ENCODE assay signal across 8 mouse cellular contexts in the genomic region with DNA sequence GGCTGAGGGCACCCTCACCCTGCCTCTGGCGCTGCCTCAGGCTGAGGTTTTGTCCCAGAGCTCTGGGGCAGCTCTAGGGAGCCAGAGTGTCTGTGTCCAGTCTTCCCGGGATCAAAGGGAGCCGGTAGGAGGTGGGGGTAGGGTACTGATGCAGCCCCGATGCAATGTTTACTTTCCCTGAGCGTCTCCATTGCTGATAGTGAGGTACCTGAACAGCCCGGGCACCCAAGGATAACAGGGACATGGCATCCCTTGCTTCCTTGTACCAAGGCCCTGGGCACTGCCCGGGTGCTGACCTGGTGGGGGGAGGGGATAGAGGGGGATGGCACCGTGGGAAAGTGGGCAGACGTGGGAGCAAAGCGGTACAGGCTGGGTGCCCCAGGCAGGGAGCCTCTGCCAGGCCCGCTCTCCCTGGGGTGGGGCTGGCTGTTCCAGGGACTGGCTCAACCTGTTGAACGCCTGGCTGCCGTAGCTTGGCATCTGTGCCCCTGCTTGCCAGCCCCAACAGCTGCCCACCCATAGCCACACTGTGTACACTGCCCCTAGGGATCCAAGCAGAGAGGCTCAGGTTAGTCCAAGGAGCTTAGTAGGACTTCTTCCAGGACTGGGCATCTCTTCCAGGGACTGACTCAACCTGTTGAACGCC. TPM values are rescaled to one million over a fixed set of nuclear protein-coding genes. Genes with fewer than 3 reads are reported as not detected.
A peak's percentile ranks its signal among the peaks of the same experiment; 100 is the strongest.
DNase-seq lines count a peak whose midpoint lies in the region; ATAC-seq lines count a peak whose summit lies in the region.

No protein-coding gene starts in this region.

- no peak for ATAC-seq in neural tube, embryonic 11.5 days (ENCODE audit: insufficient read depth, low FRiP score, low TSS enrichment)
- ATAC-seq in hindbrain, embryonic 16.5 days, result no peak
- no peak for ATAC-seq in liver, embryonic 13.5 days (ENCODE audit: low read depth)
- no peak for ATAC-seq in stomach, embryonic 14.5 days (ENCODE audit: insufficient number of reproducible peaks, insufficient read depth, low FRiP score, low read depth)

- H3K9ac ChIP-seq in neural tube, embryonic 11.5 days (ENCODE audit: low read length), result no peak overlapping the region
- peak overlapping the region; percentile 98 for H3K9ac ChIP-seq in hindbrain, embryonic 16.5 days (ENCODE audit: low read depth, low read length)
- peak overlapping the region; percentile 40; the same call in 1 of the 2 replicates for H3K9ac ChIP-seq in liver, embryonic 13.5 days
- H3K9ac ChIP-seq in stomach, embryonic 14.5 days (replicated peaks; ENCODE audit: low read depth, low read length), result peak overlapping the region; percentile 18

- H3K4me2 ChIP-seq in neural tube, embryonic 11.5 days (ENCODE audit: low read depth), result peak overlapping the region; percentile 28; the same call in 1 of the 2 replicates
- peak overlapping the region; percentile 82 for H3K4me2 ChIP-seq in hindbrain, embryonic 16.5 days (ENCODE audit: low read length)
- peak overlapping the region; percentile 77 for H3K4me2 ChIP-seq in liver, embryonic 13.5 days
- peak overlapping the region; percentile 76 for H3K4me2 ChIP-seq in stomach, embryonic 14.5 days (replicated peaks; ENCODE audit: low read depth, low read length)

- no peak for DNase-seq in neural tube, embryonic 11.5 days (ENCODE audit: low spot score)
- DNase-seq in neural tube, embryonic 10.5 days (ENCODE audit: extremely low spot score, low spot score), result no peak
- DNase-seq in forebrain, embryonic 10.5 days (ENCODE audit: extremely low spot score, low spot score), result no peak
- no peak for DNase-seq in liver, embryonic 13.5 days
- DNase-seq in thymus, postnatal 25 days, result no peak
- no peak for DNase-seq in ovary, adult 18-20 months (ENCODE audit: low spot score)

- H3K36me3 ChIP-seq in neural tube, embryonic 11.5 days (ENCODE audit: control insufficient read depth, insufficient read depth, low read length), result no peaks in the 10 kb centered on the region
- H3K36me3 ChIP-seq in forebrain, embryonic 10.5 days (replicated peaks), result peaks cover 8% of the 10 kb centered on the region
- H3K36me3 ChIP-seq in hindbrain, embryonic 16.5 days (ENCODE audit: control insufficient read depth, insufficient read depth, low read length), result no peaks in the 10 kb centered on the region
- H3K36me3 ChIP-seq in liver, embryonic 13.5 days, result no peaks in the 10 kb centered on the region
- no peaks in the 10 kb centered on the region for H3K36me3 ChIP-seq in stomach, embryonic 14.5 days (ENCODE audit: control insufficient read depth, insufficient read depth, low read length)

- no peak overlapping the region for H3K4me3 ChIP-seq in neural tube, embryonic 11.5 days (ENCODE audit: low read depth, low read length)
- peak overlapping the region; percentile 98 for H3K4me3 ChIP-seq in forebrain, embryonic 10.5 days
- H3K4me3 ChIP-seq in hindbrain, embryonic 16.5 days (ENCODE audit: low read length), result peak overlapping the region; percentile 91
- H3K4me3 ChIP-seq in liver, embryonic 13.5 days (replicated peaks), result peak overlapping the region; percentile 72
- H3K4me3 ChIP-seq in stomach, embryonic 14.5 days (ENCODE audit: low read depth, low read length), result peak overlapping the region; percentile 84

- H3K4me1 ChIP-seq in neural tube, embryonic 11.5 days (ENCODE audit: control insufficient read depth, insufficient read depth, low read length), result peaks cover 74% of the 10 kb centered on the region
- H3K4me1 ChIP-seq in forebrain, embryonic 10.5 days, result peaks cover 81% of the 10 kb centered on the region
- H3K4me1 ChIP-seq in hindbrain, embryonic 16.5 days (ENCODE audit: control insufficient read depth, insufficient read depth, low read depth, low read length), result peaks cover 68% of the 10 kb centered on the region
- peaks cover 78% of the 10 kb centered on the region for H3K4me1 ChIP-seq in liver, embryonic 13.5 days (replicated peaks)
- peaks cover 66% of the 10 kb centered on the region for H3K4me1 ChIP-seq in stomach, embryonic 14.5 days (ENCODE audit: control insufficient read depth, insufficient read depth, low read length)

- H3K27ac ChIP-seq in neural tube, embryonic 11.5 days (ENCODE audit: low read depth, low read length), result no peak overlapping the region
- H3K27ac ChIP-seq in forebrain, embryonic 10.5 days, result peak overlapping the region; percentile 86
- H3K27ac ChIP-seq in hindbrain, embryonic 16.5 days (ENCODE audit: low read depth, low read length), result peak overlapping the region; percentile 39; the same call in 1 of the 2 replicates
- peak overlapping the region; percentile 56 for H3K27ac ChIP-seq in liver, embryonic 13.5 days
- peak overlapping the region; percentile 95 for H3K27ac ChIP-seq in stomach, embryonic 14.5 days (ENCODE audit: low read length)

- WGBS in neural tube, embryonic 11.5 days, result 29% methylated on average over 14 of the region's 14 CpGs
- 31% methylated on average over 14 of the region's 14 CpGs for WGBS in forebrain, embryonic 10.5 days
- WGBS in hindbrain, embryonic 16.5 days, result 25% methylated on average over 14 of the region's 14 CpGs
- 48% methylated on average over 14 of the region's 14 CpGs for WGBS in liver, embryonic 13.5 days (ENCODE audit: insufficient replicate concordance)
- 18% methylated on average over 14 of the region's 14 CpGs for WGBS in stomach, embryonic 14.5 days

- H3K27me3 ChIP-seq in neural tube, embryonic 11.5 days (ENCODE audit: control insufficient read depth, insufficient read depth, low read length), result no peaks in the 10 kb centered on the region
- H3K27me3 ChIP-seq in forebrain, embryonic 10.5 days (ENCODE audit: poor library complexity, severe bottlenecking), result peaks cover 12% of the 10 kb centered on the region
- no peaks in the 10 kb centered on the region for H3K27me3 ChIP-seq in hindbrain, embryonic 16.5 days (replicated peaks; ENCODE audit: control insufficient read depth, insufficient read depth, low read length)
- peaks cover 47% of the 10 kb centered on the region for H3K27me3 ChIP-seq in liver, embryonic 13.5 days
- no peaks in the 10 kb centered on the region for H3K27me3 ChIP-seq in stomach, embryonic 14.5 days (ENCODE audit: control insufficient read depth, insufficient read depth, low read length)

- no peaks in the 10 kb centered on the region for H3K9me3 ChIP-seq in neural tube, embryonic 11.5 days (ENCODE audit: control insufficient read depth, low read length)
- H3K9me3 ChIP-seq in forebrain, embryonic 10.5 days, result no peaks in the 10 kb centered on the region
- no peaks in the 10 kb centered on the region for H3K9me3 ChIP-seq in hindbrain, embryonic 16.5 days (ENCODE audit: control insufficient read depth, low read length)
- no peaks in the 10 kb centered on the region for H3K9me3 ChIP-seq in liver, embryonic 13.5 days (replicated peaks)
- H3K9me3 ChIP-seq in stomach, embryonic 14.5 days (ENCODE audit: control insufficient read depth, low read depth, low read length), result no peaks in the 10 kb centered on the region

RNA-seq across cellular contexts. Expression of a gene that starts 3.0 kb away (rescaled TPM):
- polyA plus RNA-seq in neural tube, embryonic 11.5 days (2014; fragmentation: Nextera tagmentation; extraction: Ambion mirVana), result 8.0 and 8.8 TPM in 2 replicates
- 3.9 and 5.0 TPM in 2 replicates for polyA plus RNA-seq in forebrain, embryonic 10.5 days (2016; fragmentation: Nextera tagmentation; extraction: Ambion mirVana)
- polyA plus RNA-seq in hindbrain, embryonic 16.5 days (2015; fragmentation: Nextera tagmentation; extraction: Ambion mirVana), result 9.7 and 11.1 TPM in 2 replicates
- polyA plus RNA-seq in liver, embryonic 13.5 days (2015; fragmentation: Nextera tagmentation; extraction: Ambion mirVana), result 1.0 and 1.5 TPM in 2 replicates
- 15.4 and 16.3 TPM in 2 replicates for polyA plus RNA-seq in stomach, embryonic 14.5 days (2014; fragmentation: Nextera tagmentation; extraction: Ambion mirVana)

RNA-seq across cellular contexts. Expression of a gene that starts 30.9 kb away (rescaled TPM):
- polyA plus RNA-seq in neural tube, embryonic 11.5 days (2014; fragmentation: Nextera tagmentation; extraction: Ambion mirVana), result 0.29 TPM in 1 of 2 replicates, not detected in the other
- polyA plus RNA-seq in forebrain, embryonic 10.5 days (2016; fragmentation: Nextera tagmentation; extraction: Ambion mirVana), result not detected in 2 replicates
- polyA plus RNA-seq in hindbrain, embryonic 16.5 days (2015; fragmentation: Nextera tagmentation; extraction: Ambion mirVana), result not detected in 2 replicates
- not detected in 2 replicates for polyA plus RNA-seq in liver, embryonic 13.5 days (2015; fragmentation: Nextera tagmentation; extraction: Ambion mirVana)
- 25.9 and 26.4 TPM in 2 replicates for polyA plus RNA-seq in stomach, embryonic 14.5 days (2014; fragmentation: Nextera tagmentation; extraction: Ambion mirVana)

RNA-seq across cellular contexts. Expression of a gene that starts 44.7 kb away (rescaled TPM):
- not detected in 2 replicates for polyA plus RNA-seq in neural tube, embryonic 11.5 days (2014; fragmentation: Nextera tagmentation; extraction: Ambion mirVana)
- polyA plus RNA-seq in forebrain, embryonic 10.5 days (2016; fragmentation: Nextera tagmentation; extraction: Ambion mirVana), result not detected in 2 replicates
- polyA plus RNA-seq in hindbrain, embryonic 16.5 days (2015; fragmentation: Nextera tagmentation; extraction: Ambion mirVana), result not detected in 2 replicates
- polyA plus RNA-seq in liver, embryonic 13.5 days (2015; fragmentation: Nextera tagmentation; extraction: Ambion mirVana), result not detected in 2 replicates
- not detected in 2 replicates for polyA plus RNA-seq in stomach, embryonic 14.5 days (2014; fragmentation: Nextera tagmentation; extraction: Ambion mirVana)

Comparison
In these comparisons a context has a peak if more than half of its experiments do, and no peak if none do; other contexts are left out.
1. H3K4me2 ChIP-seq: peak in every context shown above with its lines; median percentile 82 in hindbrain, embryonic 16.5 days; 77 in liver, embryonic 13.5 days; 76 in stomach, embryonic 14.5 days; 28 in neural tube, embryonic 11.5 days.
2. RNA of a gene that starts 30.9 kb away (polyA plus RNA-seq): 25.9 to 26.4 TPM in stomach, embryonic 14.5 days; 0.29 TPM in neural tube, embryonic 11.5 days, not detected in forebrain, embryonic 10.5 days, not detected in hindbrain, embryonic 16.5 days and not detected in liver, embryonic 13.5 days; every median in the first group is over 10 times any median in the second.